Mouse (Mus musculus) heart, embryonic 16.5 days (tissue): ENCODE results near the gene Tex52. TPM values are rescaled to one million over a fixed set of nuclear protein-coding genes. Genes with fewer than 3 reads are reported as not detected.

Source experiments
- ATAC-seq: fragments of 200-750 bp; cut with Nextera tagmentation; replicated peaks from 2 replicates; pipeline ENCODE4 v1.8.0; 2017; ENCODE audit warnings: moderate number of reproducible peaks; ENCODE audit not compliant: insufficient read depth, low FRiP score; ENCODE audit errors: extremely low read depth
- H3K27ac ChIP-seq: fragments of 300-500 bp; sonication (generic); 2 replicates; pipeline ENCODE4 v1.5.1; 2014; ENCODE audit warnings: mild to moderate bottlenecking, low read length, control low read depth, moderate library complexity
- H3K27me3 ChIP-seq: fragments of 300-500 bp; sonication (generic); 2 replicates; pipeline ENCODE4 v1.6.1; 2014; ENCODE audit warnings: low read length, mixed read lengths; ENCODE audit not compliant: control insufficient read depth, insufficient read depth
- H3K36me3 ChIP-seq: fragments of 300-500 bp; sonication (generic); 2 replicates; pipeline ENCODE4 v1.6.1; 2014; ENCODE audit not compliant: control insufficient read depth, insufficient read depth
- H3K4me1 ChIP-seq: fragments of 300-500 bp; sonication (generic); 2 replicates; pipeline ENCODE4 v1.6.1; 2014; ENCODE audit warnings: low read length, mixed read lengths; ENCODE audit not compliant: control insufficient read depth, insufficient read depth
- H3K4me2 ChIP-seq: fragments of 300-500 bp; sonication (generic); 2 replicates; pipeline ENCODE4 v1.6.1; 2014; ENCODE audit warnings: low read depth, mild to moderate bottlenecking, control low read depth, low read length
- H3K4me3 ChIP-seq: fragments of 300-500 bp; sonication (generic); 2 replicates; pipeline ENCODE4 v1.5.1; 2014; ENCODE audit warnings: mild to moderate bottlenecking, control low read depth, low read length
- H3K9ac ChIP-seq: fragments of 300-500 bp; sonication (generic); 2 replicates; pipeline ENCODE4 v1.6.1; 2014; ENCODE audit warnings: low read length, control low read depth
- H3K9me3 ChIP-seq: fragments of 300-500 bp; sonication (generic); replicated peaks from 2 replicates; pipeline ENCODE4 v1.6.1; 2016; ENCODE audit warnings: low read length; ENCODE audit not compliant: control insufficient read depth
- WGBS: fragments of 180-500 bp; shearing (Covaris S2); extraction: QIAGEN DNeasy Blood & Tissue Kit; methylation state at CpG from one replicate; pipeline ENCODE4 v1.1.7; 2014; 5-methylcytosine and 5-hydroxymethylcytosine counted together
- polyA plus RNA-seq: library from polyadenylated mRNA; unstranded; fragments of >200 nt; fragmentation: Nextera tagmentation; extraction: Ambion mirVana; gene quantifications from 2 replicates; pipeline ENCODE4 v1.2.1, GENCODE M21; 2015

The Tex52 gene
- polyA plus RNA-seq, 1 experiment from 2014 or later = 0.22 TPM

DNA sequence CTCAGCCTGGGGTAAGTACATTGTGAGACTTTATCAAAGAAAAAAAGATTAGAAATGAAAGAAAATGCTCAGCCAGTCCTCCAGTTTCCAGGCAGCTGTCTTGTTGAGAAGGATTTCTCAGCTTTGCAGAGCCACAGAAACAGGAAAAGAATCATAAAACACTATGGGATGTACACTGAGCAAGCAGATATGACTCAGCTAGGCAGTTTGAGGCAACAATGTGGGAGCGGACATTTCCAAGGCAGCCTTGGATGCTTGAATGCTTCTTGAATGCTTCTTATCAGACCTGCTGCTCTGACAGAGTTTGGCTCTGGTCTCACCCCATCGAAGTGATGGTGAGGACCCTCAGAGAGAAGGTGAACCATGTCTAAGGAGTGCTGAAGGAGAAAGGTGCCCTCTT, 45.8 kb downstream of the Tex52 start:
- H3K9me3 ChIP-seq = no peaks in the 10 kb centered on the region
- peaks cover 4% of the 10 kb centered on the region; the same call in 1 of the 2 replicates for H3K36me3 ChIP-seq
- ATAC-seq = no peak
- no peak overlapping the region for H3K4me3 ChIP-seq
- H3K27me3 ChIP-seq = no peaks in the 10 kb centered on the region
- no peak overlapping the region for H3K27ac ChIP-seq
- H3K4me2 ChIP-seq = no peak overlapping the region
- WGBS = 40% methylated on average over 2 of the region's 2 CpGs
- H3K4me1 ChIP-seq = peaks cover 4% of the 10 kb centered on the region; the same call in 1 of the 2 replicates
- H3K9ac ChIP-seq = no peak overlapping the region

DNA sequence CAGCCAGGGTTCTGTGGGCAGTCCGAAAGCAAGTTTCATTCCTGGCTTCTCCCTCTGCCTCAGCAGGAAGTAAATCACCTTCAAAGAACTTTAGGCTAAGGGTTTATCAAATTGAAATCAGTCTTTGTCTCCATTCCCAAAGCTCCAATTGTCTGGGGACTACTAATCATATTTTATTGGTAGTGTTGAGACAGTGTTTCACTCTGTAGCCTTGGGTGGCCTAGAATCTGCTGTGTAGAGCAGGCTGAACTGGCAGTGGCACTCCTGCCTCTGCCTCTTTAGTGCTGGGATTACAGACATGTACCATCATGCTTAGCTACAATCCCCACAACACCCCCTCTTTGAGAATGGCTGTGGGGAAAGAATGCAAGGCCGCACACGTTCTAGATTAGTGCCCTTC, 46.2 kb downstream of the Tex52 start:
- ATAC-seq = no peak
- Histone ChIP-seq H3K27ac (no peak overlapping the region), H3K9ac (no peak overlapping the region), H3K4me3 (no peak overlapping the region), H3K9me3 (no peaks in the 10 kb centered on the region), H3K36me3 (peaks cover 4% of the 10 kb centered on the region; the same call in 1 of the 2 replicates), H3K4me2 (no peak overlapping the region), H3K4me1 (peaks cover 4% of the 10 kb centered on the region; the same call in 1 of the 2 replicates), H3K27me3 (no peaks in the 10 kb centered on the region)
- WGBS = 78% methylated on average over 3 of the region's 3 CpGs

DNA sequence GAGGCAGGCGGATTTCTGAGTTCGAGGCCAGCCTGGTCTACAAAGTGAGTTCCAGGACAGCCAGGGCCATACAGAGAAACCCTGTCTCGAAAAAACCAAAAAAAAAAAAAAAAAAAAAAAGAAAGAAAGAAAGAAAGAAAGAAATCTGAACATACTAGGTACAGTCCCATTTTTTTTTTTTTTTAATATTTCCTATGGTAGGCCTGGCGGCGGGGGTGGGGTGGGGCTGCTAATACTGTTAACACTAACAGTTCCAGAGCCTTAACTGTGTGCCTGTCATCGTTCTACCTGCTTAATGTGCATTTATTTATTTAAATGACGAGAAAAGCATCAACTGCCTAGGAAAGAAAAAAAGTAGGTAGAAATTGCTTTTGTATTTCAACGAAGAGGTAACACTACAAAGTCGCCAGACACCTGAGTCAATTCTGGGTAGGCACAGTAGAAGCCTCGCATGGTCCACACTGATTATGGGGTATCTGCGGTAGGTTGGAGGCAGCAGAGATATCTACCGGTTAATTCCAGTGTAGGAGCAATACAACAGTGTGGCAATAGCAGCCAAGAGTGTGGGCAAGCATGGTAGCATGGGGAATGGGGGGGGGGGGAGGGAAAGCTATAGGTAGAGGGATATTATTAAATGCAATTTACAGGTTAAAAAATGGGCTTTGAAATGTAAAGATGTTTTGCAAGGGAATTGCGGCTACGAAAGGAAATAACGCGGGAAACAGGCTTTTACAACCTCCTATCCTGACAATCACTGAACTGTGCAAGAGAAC, 48.4 kb downstream of the Tex52 start:
- Histone ChIP-seq H3K36me3 (peaks cover 6% of the 10 kb centered on the region), H3K4me1 (peaks cover 4% of the 10 kb centered on the region; the same call in 1 of the 2 replicates), H3K27me3 (no peaks in the 10 kb centered on the region), H3K9me3 (no peaks in the 10 kb centered on the region), H3K27ac (peak overlapping the region; percentile 88), H3K9ac (peak overlapping the region; percentile 74), H3K4me2 (peak overlapping the region; percentile 70), H3K4me3 (peak overlapping the region; percentile 76)
- 39% methylated on average over 15 of the region's 16 CpGs for WGBS
- no peak for ATAC-seq

DNA sequence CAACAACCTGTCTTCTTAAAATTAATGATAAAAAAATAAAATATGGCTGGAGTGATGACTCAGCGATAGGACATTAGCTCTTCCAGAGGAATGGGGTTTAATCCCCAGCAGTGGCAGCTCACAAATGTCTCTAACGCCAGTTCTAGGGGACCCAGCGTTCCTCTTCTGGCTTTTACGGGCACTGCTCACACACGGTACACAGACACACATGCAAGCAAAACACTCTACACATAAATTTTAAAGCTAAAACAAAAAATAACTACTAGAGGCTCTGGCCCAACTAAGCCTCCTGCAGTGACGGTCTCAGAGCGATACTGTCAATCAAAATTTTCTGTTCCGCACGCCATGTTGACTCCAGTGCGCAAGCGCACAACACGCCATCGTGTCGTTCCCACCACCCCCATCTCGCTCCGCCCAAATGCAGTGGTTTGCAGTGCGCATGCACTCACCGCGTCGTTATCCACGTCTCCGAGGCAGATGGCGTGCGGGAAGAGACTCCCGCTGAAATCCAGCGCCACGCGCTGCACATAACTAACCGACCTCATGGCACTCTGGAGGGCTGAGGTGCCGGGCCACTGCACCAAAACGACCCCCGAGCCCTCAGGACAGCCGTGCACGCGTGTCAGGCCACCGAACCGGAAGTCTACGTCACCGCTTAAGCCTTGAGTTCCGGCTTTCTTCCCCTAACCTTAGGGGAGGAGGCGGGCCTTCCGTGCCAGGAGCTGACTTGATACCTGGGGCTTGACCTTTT, 49.2 kb downstream of the Tex52 start, which contains the start of gene Itfg2:
Itfg2 (minus strand) TSS at position 663 of the 751 bp plus-strand sequence.
- H3K9me3 ChIP-seq = no peaks in the 10 kb centered on the region
- H3K4me3 ChIP-seq = peak within 1 kb of the TSS; percentile 76
- H3K4me2 ChIP-seq = peak within 1 kb of the TSS; percentile 77
- H3K4me1 ChIP-seq = peaks cover 4% of the 10 kb centered on the region; the same call in 1 of the 2 replicates
- peak within 1 kb of the TSS; percentile 88 for H3K27ac ChIP-seq
- peak within 1 kb of the TSS; percentile 74 for H3K9ac ChIP-seq
- H3K36me3 ChIP-seq = peaks cover 13% of the 10 kb centered on the region
- under 1% methylated on average over 42 of the region's 42 CpGs for WGBS
- no peaks in the 10 kb centered on the region for H3K27me3 ChIP-seq
- ATAC-seq = peak; percentile 97

DNA sequence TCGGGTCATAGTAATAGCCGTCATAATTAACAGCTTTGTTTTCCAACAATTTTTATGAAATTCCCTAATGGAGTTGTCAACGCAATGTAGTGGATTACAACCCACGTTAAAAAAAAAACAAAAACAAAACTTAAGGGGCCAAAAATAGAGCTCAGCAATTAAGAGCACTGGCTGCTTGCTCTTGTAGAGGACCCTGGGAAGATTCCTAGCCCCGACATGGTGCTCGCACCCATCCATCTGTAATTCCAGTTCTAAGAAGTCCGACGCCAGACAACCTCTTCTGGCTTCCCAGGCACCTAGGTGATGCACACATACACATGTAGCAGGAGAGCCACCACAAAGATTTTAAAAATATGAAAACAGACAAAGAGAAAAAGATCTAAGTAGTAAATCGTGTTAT, 49.8 kb downstream of the Tex52 start:
- peaks cover 14% of the 10 kb centered on the region for H3K36me3 ChIP-seq
- peak overlapping the region; percentile 88 for H3K27ac ChIP-seq
- peak overlapping the region; percentile 76 for H3K4me3 ChIP-seq
- peak overlapping the region; percentile 77 for H3K4me2 ChIP-seq
- no peaks in the 10 kb centered on the region for H3K9me3 ChIP-seq
- peak overlapping the region; percentile 74 for H3K9ac ChIP-seq
- no peaks in the 10 kb centered on the region for H3K27me3 ChIP-seq
- H3K4me1 ChIP-seq = peaks cover 4% of the 10 kb centered on the region; the same call in 1 of the 2 replicates
- ATAC-seq = no peak
- 20% methylated on average over 9 of the region's 9 CpGs for WGBS

DNA sequence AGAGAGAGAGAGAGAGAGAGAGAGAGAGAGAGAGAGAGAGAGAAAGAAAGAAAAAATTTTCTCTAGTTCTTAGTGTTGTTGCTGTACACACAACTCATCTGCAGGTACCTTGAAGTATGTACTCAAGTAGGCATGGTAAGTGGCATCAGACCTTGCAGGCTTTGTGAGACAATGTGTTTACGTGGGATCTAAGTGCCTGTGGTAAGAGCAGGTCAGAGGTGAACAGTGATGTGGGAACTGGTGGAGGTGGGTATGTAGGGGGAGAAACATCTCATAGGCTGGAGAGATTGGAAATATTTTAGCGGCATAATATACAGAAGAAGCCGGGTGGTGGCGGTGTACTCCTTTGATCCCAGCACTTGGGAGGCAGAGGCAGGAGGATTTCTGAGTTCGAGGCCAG, 52.3 kb downstream of the Tex52 start:
- H3K36me3 ChIP-seq = peaks cover 36% of the 10 kb centered on the region

DNA sequence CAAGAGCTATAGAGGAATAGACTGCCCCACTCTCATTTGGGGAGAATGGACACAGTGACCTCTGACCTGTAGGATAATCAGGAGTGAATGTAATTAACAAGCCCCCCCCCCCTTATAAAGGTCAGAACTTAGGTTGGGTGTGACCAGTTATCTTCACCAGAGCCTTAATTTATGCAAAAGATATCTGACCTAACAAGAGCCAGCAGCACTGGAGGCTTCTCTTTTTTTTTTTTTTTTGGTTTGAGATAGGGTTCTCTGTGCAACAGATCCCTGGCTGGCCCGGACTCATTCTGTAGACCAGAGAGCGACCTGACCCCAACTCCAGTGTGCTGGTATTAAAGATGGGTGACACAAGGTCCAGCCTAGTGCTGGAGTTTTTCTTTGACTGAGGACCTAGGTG, 54.0 kb downstream of the Tex52 start:
- no peaks in the 10 kb centered on the region for H3K27me3 ChIP-seq
- no peak overlapping the region for H3K4me3 ChIP-seq
- H3K4me1 ChIP-seq = peaks cover 11% of the 10 kb centered on the region
- H3K4me2 ChIP-seq = no peak overlapping the region
- H3K9ac ChIP-seq = no peak overlapping the region
- H3K36me3 ChIP-seq = peaks cover 53% of the 10 kb centered on the region
- no peak for ATAC-seq
- no peaks in the 10 kb centered on the region for H3K9me3 ChIP-seq
- WGBS = 95% methylated on average over 2 of the region's 2 CpGs
- no peak overlapping the region for H3K27ac ChIP-seq

More for the DNA sequence above, 52.3 kb downstream of the Tex52 start:
- Histone ChIP-seq H3K27me3 (no peaks in the 10 kb centered on the region), H3K9ac (no peak overlapping the region), H3K4me3 (no peak overlapping the region), H3K27ac (no peak overlapping the region), H3K4me1 (peaks cover 9% of the 10 kb centered on the region), H3K9me3 (no peaks in the 10 kb centered on the region), H3K4me2 (no peak overlapping the region)
- 94% methylated on average over 5 of the region's 5 CpGs for WGBS
- no peak for ATAC-seq

DNA sequence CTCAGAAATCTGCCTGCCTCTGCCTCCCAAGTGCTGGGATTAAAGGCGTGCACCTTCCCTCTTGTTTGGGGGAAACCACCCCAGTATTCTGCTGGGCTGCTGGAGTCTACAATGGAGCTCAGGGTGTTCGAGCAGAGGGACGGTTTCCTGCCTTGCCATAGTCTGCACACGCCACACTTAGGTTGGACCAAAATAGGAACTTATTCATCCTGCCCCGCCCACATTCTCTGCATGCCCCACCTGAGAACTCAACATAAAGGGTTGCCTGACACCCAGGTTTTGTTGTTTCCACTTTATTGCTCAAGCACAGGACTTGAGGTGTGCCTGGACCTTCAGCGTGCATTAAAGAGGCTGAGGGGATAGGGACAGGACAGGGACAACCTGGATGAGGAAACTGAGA, 54.6 kb downstream of the Tex52 start:
- Histone ChIP-seq H3K36me3 (peaks cover 59% of the 10 kb centered on the region), H3K4me2 (no peak overlapping the region), H3K9ac (no peak overlapping the region), H3K4me1 (peaks cover 12% of the 10 kb centered on the region), H3K4me3 (no peak overlapping the region), H3K27me3 (no peaks in the 10 kb centered on the region), H3K9me3 (no peaks in the 10 kb centered on the region), H3K27ac (no peak overlapping the region)
- 67% methylated on average over 6 of the region's 6 CpGs for WGBS
- no peak for ATAC-seq
